Mouse (Mus musculus) layer of hippocampus, adult 18-20 months (tissue): ENCODE data around the gene Olfr615. TPM values are rescaled to one million over a fixed set of nuclear protein-coding genes. Genes with fewer than 3 reads are reported as not detected.
A peak's percentile ranks its signal among the peaks of the same experiment; 100 is the strongest.
"Not testable (repeated sequence)": the region's sequence is repeated elsewhere in the genome, so short reads cannot be mapped to it uniquely, and the experiment has no call there.

ENCODE experiments used
- DNase-seq, 2 experiments: peaks; one replicate each; pipeline ENCODE4 v3.0.0; 2022; ENCODE audit warnings: low spot score in 2 of 2
- long read RNA-seq: library from polyadenylated mRNA; stranded (forward); transcript quantifications from one replicate; pipeline ENCODE4 v2.0.0, GENCODE M21; 2021
- microRNA-seq, 2 experiments: library from miRNA; unstranded; fragments of <30 nt; microRNA quantifications; one replicate each; pipeline ENCODE4 v1.2.0; 2021
- total RNA-seq, 2 experiments: library from RNA; stranded (reverse); gene quantifications; 2 replicates each; pipeline ENCODE4 v1.2.3; 2021

Olfr615 gene
- not detected for total RNA-seq
- long read RNA-seq: 0 reads

DNA sequence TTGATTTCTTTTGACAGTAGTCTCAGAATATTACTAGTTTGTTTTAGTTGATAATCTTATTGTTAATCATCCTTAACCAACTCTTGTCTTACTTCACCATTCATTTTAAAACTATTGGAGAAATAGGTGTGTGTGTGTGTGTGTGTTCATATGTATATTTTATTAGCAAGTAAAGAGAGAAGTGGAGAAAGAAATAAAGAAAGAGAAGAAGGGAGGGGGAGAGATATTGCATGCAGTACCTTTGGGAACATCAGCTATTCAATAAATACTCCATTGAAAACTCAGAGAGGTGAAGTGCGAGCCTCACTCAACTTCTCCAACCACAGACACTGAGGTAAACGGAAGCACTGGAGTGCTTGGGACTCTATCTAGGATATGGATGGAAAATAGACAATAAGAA, at the start of gene Olfr615:
Gene Olfr615, plus strand, starts transcription at position 301 of the 400 bp plus-strand sequence.
- no peak for DNase-seq

GRCm38 (mm10) chr7:103512022-103512421, 43.9 kb upstream of the Olfr615 start, which contains the start of gene Olfr610:
TSS of gene Olfr610 (minus strand) at chr7:103512122.
- no peak for DNase-seq

DNA sequence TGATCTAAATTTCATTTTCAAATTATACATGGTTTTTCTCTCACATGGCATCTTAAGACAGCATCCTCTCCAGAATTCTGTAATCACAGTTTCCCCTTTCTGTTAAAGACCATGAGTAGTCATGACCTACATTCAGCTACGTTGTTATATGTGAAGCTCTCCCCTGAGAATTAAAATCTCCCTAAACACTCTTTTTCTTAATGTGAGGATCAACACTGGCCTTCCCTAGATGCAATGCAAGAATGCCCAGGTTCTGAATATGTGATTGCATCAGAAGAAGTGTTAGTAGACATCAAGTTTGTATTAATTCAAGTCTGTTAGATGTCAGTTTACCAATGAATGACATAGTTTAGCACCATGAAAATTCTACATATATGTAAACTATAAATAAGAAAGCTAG, 35.1 kb upstream of the Olfr615 start, which contains the start of gene Olfr611:
Gene Olfr611, minus strand, starts transcription at position 101 of the 400 bp plus-strand sequence.
- not testable (repeated sequence) for DNase-seq

GRCm38 (mm10) chr7:103542617-103543016, 13.3 kb upstream of the Olfr615 start, which contains the start of gene Olfr612:
TSS of gene Olfr612 (minus strand) at chr7:103542717.
- not testable (repeated sequence) for DNase-seq

DNA sequence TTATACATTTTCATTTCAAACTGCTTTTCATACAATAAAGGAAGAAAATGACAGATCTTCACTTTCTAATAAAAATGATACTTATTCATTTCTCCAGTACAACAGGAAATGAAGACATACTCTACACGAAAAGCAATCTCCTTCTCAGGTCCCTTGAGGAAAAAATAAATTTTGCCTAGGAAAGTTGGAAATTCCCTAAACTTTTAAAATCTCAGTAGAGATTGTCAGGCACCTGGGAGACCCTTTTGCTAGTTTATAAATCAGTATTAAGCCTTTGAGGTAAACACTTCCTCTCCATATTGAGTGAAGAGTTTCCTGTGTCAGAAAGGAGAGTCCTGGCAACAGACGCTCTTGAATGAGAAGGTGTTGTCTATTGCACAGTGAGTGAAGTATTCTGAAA, 8.1 kb upstream of the Olfr615 start, which contains the start of gene Olfr613:
Gene Olfr613, plus strand, starts transcription at position 301 of the 400 bp plus-strand sequence.
- no peak for DNase-seq

GRCm38 (mm10) chr7:103569043-103569442, 13.2 kb downstream of the Olfr615 start, which contains the start of gene Olfr616:
TSS of gene Olfr616 (minus strand) at chr7:103569143.
- DNase-seq: peak in 1 of 2 experiments; percentile 12

GRCm38 (mm10) chr7:103572761-103573160, 16.9 kb downstream of the Olfr615 start, which contains the start of gene Olfr617:
TSS of gene Olfr617 (plus strand) at chr7:103573061.
- DNase-seq: no peak

DNA sequence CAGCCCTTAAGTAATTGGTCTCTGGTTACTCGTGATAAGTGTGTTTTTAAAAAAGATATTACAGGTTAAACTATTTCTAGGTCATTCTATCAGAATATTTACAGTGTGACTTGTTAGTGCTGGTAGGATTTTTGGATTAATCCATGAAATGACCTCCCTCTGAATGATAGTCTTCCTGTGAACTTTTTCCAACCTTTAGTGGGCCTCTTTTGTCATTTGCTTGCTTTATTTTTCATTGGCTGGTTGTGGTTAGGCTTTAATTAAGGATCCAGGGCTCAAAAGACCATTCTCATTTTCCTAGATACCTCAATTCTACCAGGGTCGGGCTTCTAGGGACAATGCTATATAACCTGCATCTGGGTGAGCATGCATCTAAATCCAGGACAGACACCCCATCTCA, 33.9 kb downstream of the Olfr615 start, which contains the start of gene Olfr618:
Gene Olfr618, plus strand, starts transcription at position 301 of the 400 bp plus-strand sequence.
- DNase-seq: no peak

DNA sequence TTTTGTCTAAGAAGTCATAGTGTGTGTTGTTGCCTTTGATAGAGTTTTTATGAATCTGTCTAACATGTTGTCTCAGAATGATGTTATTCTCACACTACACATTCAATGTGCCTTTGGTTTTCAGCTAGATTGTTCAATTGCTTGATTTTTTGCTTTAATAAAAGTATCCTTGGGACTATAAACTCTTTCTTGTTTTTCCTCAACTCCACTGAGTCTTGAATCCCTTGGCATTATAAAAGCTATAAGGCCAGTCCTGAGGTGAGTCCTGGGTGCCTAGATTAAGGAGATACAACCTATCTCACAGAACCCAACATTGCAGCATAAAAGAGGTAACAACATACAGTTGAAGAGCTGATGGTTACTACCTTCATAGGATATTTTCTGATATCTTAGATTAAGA, 44.4 kb downstream of the Olfr615 start, which contains the start of gene Olfr619:
Gene Olfr619, plus strand, starts transcription at position 301 of the 400 bp plus-strand sequence.
- DNase-seq: no peak

GRCm38 (mm10) chr7:103607425-103607824, 51.5 kb downstream of the Olfr615 start:
- no peak for DNase-seq

- DNase-seq: no peak
These were observed 56.6 kb downstream of the Olfr615 start, which contains the start of gene Olfr620 for GRCm38 (mm10) chr7:103612434-103612833. TSS of gene Olfr620 (minus strand) at chr7:103612534.

Small RNA genes within 50 kb of the gene (microRNA-seq; reads per million reads assigned to microRNA genes)
- 0 reads per million in 2 experiments for gene Gm26506

Other genes with a start within 250 kb of the Olfr615 start
- not detected for gene Olfr597, start 239.8 kb upstream of the Olfr615 start, total RNA-seq
- gene Olfr598, start 232.5 kb upstream of the Olfr615 start, total RNA-seq: not detected
- not detected for gene Olfr599, start 220.2 kb upstream of the Olfr615 start, total RNA-seq
- not detected for gene Olfr600, start 206.4 kb upstream of the Olfr615 start, total RNA-seq
- gene Olfr601, start 193.4 kb upstream of the Olfr615 start, total RNA-seq: not detected
- not detected for gene Olfr603, start 169.9 kb upstream of the Olfr615 start, total RNA-seq
- gene Usp17lc, start 141.0 kb upstream of the Olfr615 start, total RNA-seq: not detected
- not detected for gene Olfr605, start 110.6 kb upstream of the Olfr615 start, total RNA-seq
- not detected for gene Olfr606, start 107.0 kb upstream of the Olfr615 start, total RNA-seq
- not detected for gene Olfr607, start 91.9 kb upstream of the Olfr615 start, total RNA-seq
- gene Olfr608, start 86.2 kb upstream of the Olfr615 start, total RNA-seq: not detected
- not detected for gene Olfr609, start 58.0 kb upstream of the Olfr615 start, total RNA-seq
- not detected for gene Olfr610, start 44.0 kb upstream of the Olfr615 start, total RNA-seq
- gene Olfr611, start 35.2 kb upstream of the Olfr615 start, total RNA-seq: not detected
- not detected for gene Olfr612, start 13.4 kb upstream of the Olfr615 start, total RNA-seq
- not detected for gene Olfr613, start 8.0 kb upstream of the Olfr615 start, total RNA-seq
- not detected for gene Olfr616, start 13.1 kb downstream of the Olfr615 start, total RNA-seq
- not detected for gene Olfr617, start 17.0 kb downstream of the Olfr615 start, total RNA-seq
- not detected for gene Olfr618, start 34.0 kb downstream of the Olfr615 start, total RNA-seq
- gene Olfr619, start 44.5 kb downstream of the Olfr615 start, total RNA-seq: not detected
- gene Olfr620, start 56.5 kb downstream of the Olfr615 start, total RNA-seq: not detected
- not detected for gene Olfr622, start 86.6 kb downstream of the Olfr615 start, total RNA-seq
- gene Olfr623, start 107.6 kb downstream of the Olfr615 start, total RNA-seq: not detected
- gene Olfr624, start 115.1 kb downstream of the Olfr615 start, total RNA-seq: under 1 TPM in 1 of 2 experiments, not detected in 1; 0.05 TPM
- not detected for gene Olfr625-ps1, start 126.6 kb downstream of the Olfr615 start, total RNA-seq
- gene Olfr243, start 158.6 kb downstream of the Olfr615 start, total RNA-seq: not detected
- gene Olfr628, start 174.3 kb downstream of the Olfr615 start, total RNA-seq: not detected
- gene Olfr629, start 188.9 kb downstream of the Olfr615 start, total RNA-seq: not detected
- gene Olfr630, start 201.3 kb downstream of the Olfr615 start, total RNA-seq: not detected
- not detected for gene Olfr69, start 215.5 kb downstream of the Olfr615 start, total RNA-seq
- not detected for gene Olfr68, start 223.6 kb downstream of the Olfr615 start, total RNA-seq
- not detected for gene Olfr67, start 235.7 kb downstream of the Olfr615 start, total RNA-seq